Mouse (Mus musculus) stomach, postnatal 0 days (tissue): ENCODE data around the gene Gramd1b.

Source experiments
- CTCF ChIP-seq: IDR thresholded peaks from 2 replicates; pipeline ENCODE4 v1.5.1; 2016; ENCODE audit warnings: antibody characterized with exemption, low read depth, mild to moderate bottlenecking, moderate library complexity
- EP300 ChIP-seq: optimal IDR thresholded peaks from 2 replicates; pipeline ENCODE3; 2016; ENCODE audit warnings: antibody characterized with exemption

- TF ChIP-seq CTCF (no peak), EP300 (no peak)
Measured at GRCm38 (mm10) chr9:40511970-40512369, 19.2 kb downstream of the Gramd1b start.
